Mouse (Mus musculus) forelimb bud, embryonic 11.5 days (tissue): ENCODE measurements at regions not wholly inside any gene's neighbourhood (a gene's known extent, or its start where the extent isn't known, plus 50 kb on each side); places are given as distances from the start of the nearest gene placed in this dataset.

Source experiments
- DNase-seq: peaks from one replicate; pipeline ENCODE4 v3.0.0-alpha.2; 2012; ENCODE audit warnings: low read depth, low spot score

GRCm38 (mm10) chr11:114270358-114271072, 203.7 kb upstream of the Sdk2 start:
- DNase-seq = no peak

GRCm38 (mm10) chr11:114261959-114262358, 195.1 kb upstream of the Sdk2 start:
- DNase-seq = no peak

GRCm38 (mm10) chr11:114258218-114258617, 191.4 kb upstream of the Sdk2 start:
- no peak for DNase-seq

GRCm38 (mm10) chr11:114257756-114258155, 190.9 kb upstream of the Sdk2 start:
- no peak for DNase-seq

GRCm38 (mm10) chr11:114257061-114257460, 190.2 kb upstream of the Sdk2 start:
- no peak for DNase-seq

- DNase-seq = no peak
Measured at GRCm38 (mm10) chr11:114254344-114254743, 187.5 kb upstream of the Sdk2 start.

GRCm38 (mm10) chr11:114251614-114252013, 184.8 kb upstream of the Sdk2 start:
- peak; percentile 35 for DNase-seq

- no peak for DNase-seq
Measured at GRCm38 (mm10) chr11:114249215-114249614, 182.4 kb upstream of the Sdk2 start.

- DNase-seq = no peak
Measured at GRCm38 (mm10) chr11:114248261-114248898, 181.5 kb upstream of the Sdk2 start.

- peak; percentile 46 for DNase-seq
Measured at GRCm38 (mm10) chr11:114239311-114239803, 172.5 kb upstream of the Sdk2 start.

- DNase-seq = no peak
Measured at GRCm38 (mm10) chr11:114238801-114239200, 172.0 kb upstream of the Sdk2 start.

- DNase-seq = no peak
Measured at GRCm38 (mm10) chr11:114238316-114238715, 171.5 kb upstream of the Sdk2 start.

GRCm38 (mm10) chr11:114234542-114234910, 167.7 kb upstream of the Sdk2 start:
- DNase-seq = no peak

- DNase-seq = no peak
Measured at GRCm38 (mm10) chr11:114233636-114234541, 167.0 kb upstream of the Sdk2 start.

GRCm38 (mm10) chr11:114231841-114232240, 165.0 kb upstream of the Sdk2 start:
- DNase-seq = no peak

GRCm38 (mm10) chr11:114229763-114230162, 162.9 kb upstream of the Sdk2 start:
- DNase-seq = no peak

- DNase-seq = no peak
Measured at GRCm38 (mm10) chr11:114229196-114229595, 162.3 kb upstream of the Sdk2 start.

- DNase-seq = no peak
Measured at GRCm38 (mm10) chr11:114226553-114226952, 159.7 kb upstream of the Sdk2 start.

GRCm38 (mm10) chr11:114224706-114225105, 157.9 kb upstream of the Sdk2 start:
- DNase-seq = no peak

- DNase-seq = no peak
Measured at GRCm38 (mm10) chr11:114223061-114223460, 156.2 kb upstream of the Sdk2 start.

- DNase-seq = no peak
Measured at GRCm38 (mm10) chr11:114220466-114220865, 153.6 kb upstream of the Sdk2 start.
